Mouse (Mus musculus): ENCODE data around the gene Lias.

DNA sequence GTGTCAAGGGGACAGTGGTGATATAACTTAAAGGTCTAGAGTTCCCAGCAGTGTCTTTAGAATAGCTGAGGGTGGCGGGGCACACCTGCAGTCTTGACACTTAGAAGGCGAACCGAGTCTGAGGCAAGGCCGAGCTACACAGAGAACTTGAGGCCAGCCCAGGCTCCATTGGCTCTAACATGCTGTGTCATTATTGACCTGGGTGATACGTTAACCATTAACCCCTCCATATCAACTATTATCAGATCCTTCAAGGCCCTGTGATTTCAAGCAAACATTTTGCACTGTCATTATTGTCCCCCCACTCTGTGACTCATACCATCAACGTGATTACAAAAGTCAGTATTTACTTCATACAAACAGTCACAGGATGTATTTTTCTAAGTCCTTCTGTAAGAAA, 32.9 kb downstream of the Lias start:
- TF ChIP-seq POLR2A (IDR thresholded peaks at IDR 0.05; ENCODE audit: control insufficient read depth, low read depth, low read length), result no peak
- no peak for TF ChIP-seq CTCF (IDR thresholded peaks at IDR 0.05; ENCODE audit: control insufficient read depth, insufficient read depth, insufficient replicate concordance, low read depth, low read length)

Measured in testis, adult 2 months (tissue).